In the genomic region with DNA sequence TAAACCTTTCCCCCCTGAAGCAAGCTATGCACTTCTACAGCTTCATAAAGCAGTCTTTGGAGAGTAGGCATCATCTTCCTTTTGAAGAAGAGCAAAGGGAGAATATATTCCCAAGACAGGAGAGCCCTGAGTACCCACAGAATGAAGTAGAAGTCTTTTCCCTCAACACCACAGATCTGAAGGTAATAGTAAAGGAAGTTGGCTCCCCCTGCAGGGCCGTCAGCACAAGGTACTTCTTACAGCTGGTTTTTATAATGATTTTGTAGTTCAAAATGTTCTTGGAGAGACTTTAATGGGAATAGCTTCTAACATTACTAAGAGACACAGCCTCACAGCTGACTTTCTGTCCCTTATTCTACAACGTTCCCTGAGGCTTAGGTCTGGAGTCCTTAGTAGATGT, we compare ENCODE assay signal across 7 mouse cellular contexts.
DNase-seq lines count a peak whose midpoint lies in the region.

No protein-coding gene starts in this region.

- peak; percentile 7 to 25 for DNase-seq in kidney, adult 8-10 months
- no peak for DNase-seq in kidney, adult 11 months
- DNase-seq in Muller cell, postnatal 12 days (ENCODE audit: inconsistent ontology term), result peak; percentile 26
- DNase-seq in fibroblast of lung, adult 2 months (ENCODE audit: low read depth), result peak; percentile 58
- DNase-seq in right cerebral cortex, adult 2 months (ENCODE audit: low spot score in 2 of 2), result peak; percentile 17 to 31
- DNase-seq in embryo, embryonic 11 days, result no peak
- DNase-seq in cerebellum, adult 11 months, result no peak

Comparison
In these comparisons a context has a peak if more than half of its experiments do, and no peak if none do; other contexts are left out.
1. DNase-seq: peak in kidney, adult 8-10 months (2 of 2), Muller cell, postnatal 12 days (single experiment), fibroblast of lung, adult 2 months (single experiment) and right cerebral cortex, adult 2 months (2 of 2); none in kidney, adult 11 months (single experiment), embryo, embryonic 11 days (single experiment) and cerebellum, adult 11 months (single experiment).